Mouse (Mus musculus): ENCODE data around the gene Gm10717. TPM values are rescaled to one million over a fixed set of nuclear protein-coding genes. Genes with fewer than 3 reads are reported as not detected.
"Not testable (repeated sequence)": the region's sequence is repeated elsewhere in the genome, so short reads cannot be mapped to it uniquely, and the experiment has no call there.

Gm10717 gene
- polyA plus RNA-seq, 1 experiment from 2014 or later, result not detected

GRCm38 (mm10) chr9:3038161-3038560 lies 12.9 kb downstream of the Gm10717 start:
- 68% methylated on average over 4 of the region's 4 CpGs for WGBS (ENCODE audit: missing documents)
- H3K4me3 ChIP-seq (ENCODE audit: inconsistent target); H3K27ac ChIP-seq; H3K36me3 ChIP-seq (ENCODE audit: inconsistent target); H3K79me2 ChIP-seq (ENCODE audit: inconsistent target): not testable (repeated sequence)

Other genes starting within 250 kb of the Gm10717 start
- gene Gm10722, start 24.5 kb upstream of the Gm10717 start, polyA plus RNA-seq (2018), result not detected in 3 replicates
- not detected in 3 replicates for gene Gm11168, start 22.1 kb upstream of the Gm10717 start, polyA plus RNA-seq (2018)
- not detected in 3 replicates for gene Gm10721, start 12.3 kb upstream of the Gm10717 start, polyA plus RNA-seq (2018)
- not detected in 3 replicates for gene Gm10720, start 9.8 kb upstream of the Gm10717 start, polyA plus RNA-seq (2018)
- not detected in 3 replicates for gene Gm10719, start 8.0 kb upstream of the Gm10717 start, polyA plus RNA-seq (2018)
- gene Gm10718, start 1.9 kb upstream of the Gm10717 start, polyA plus RNA-seq (2018), result not detected in 3 replicates
- not detected in 3 replicates for gene Gm17535, start 9.2 kb downstream of the Gm10717 start, polyA plus RNA-seq (2018)
- not detected in 3 replicates for gene Gm10715, start 11.5 kb downstream of the Gm10717 start, polyA plus RNA-seq (2018)